Mouse (Mus musculus) gastrocnemius, adult 8-10 months (tissue): ENCODE measurements at regions not wholly inside any gene's neighbourhood (a gene's known extent, or its start where the extent isn't known, plus 50 kb on each side); places are given as distances from the start of the nearest gene placed in this dataset.

ENCODE experiments used
- DNase-seq, 2 experiments: peaks; one replicate each; pipeline ENCODE4 v3.0.0; 2022; ENCODE audit warnings: low spot score in 2 of 2

GRCm38 (mm10) chr1:169439621-169440020 is 91.6 kb downstream of the Nuf2 start:
- no peak for DNase-seq

GRCm38 (mm10) chr1:169438006-169438405 is 93.3 kb downstream of the Nuf2 start:
- no peak for DNase-seq

GRCm38 (mm10) chr1:169422408-169422807 is 108.9 kb downstream of the Nuf2 start:
- DNase-seq = no peak

GRCm38 (mm10) chr1:169421671-169422070 is 109.6 kb downstream of the Nuf2 start:
- no peak for DNase-seq

GRCm38 (mm10) chr1:169418665-169419045 is 112.6 kb downstream of the Nuf2 start:
- DNase-seq = no peak

GRCm38 (mm10) chr1:169417979-169418664 is 113.1 kb downstream of the Nuf2 start:
- DNase-seq = no peak

- no peak for DNase-seq
These were observed 114.6 kb downstream of the Nuf2 start for GRCm38 (mm10) chr1:169416701-169417100.

GRCm38 (mm10) chr1:169408120-169408519 is 123.1 kb downstream of the Nuf2 start:
- DNase-seq = no peak

- no peak for DNase-seq
These were observed 130.4 kb downstream of the Nuf2 start for GRCm38 (mm10) chr1:169400841-169401240.

- no peak for DNase-seq
These were observed 133.9 kb downstream of the Nuf2 start for GRCm38 (mm10) chr1:169397371-169397770.

- DNase-seq = no peak
These were observed 144.2 kb downstream of the Nuf2 start for GRCm38 (mm10) chr1:169387056-169387455.

- no peak for DNase-seq
These were observed 145.4 kb downstream of the Nuf2 start for GRCm38 (mm10) chr1:169385740-169386424.

GRCm38 (mm10) chr1:169374686-169375085 is 156.6 kb downstream of the Nuf2 start:
- DNase-seq = no peak

- no peak for DNase-seq
These were observed 162.5 kb downstream of the Nuf2 start for GRCm38 (mm10) chr1:169368758-169369157.

GRCm38 (mm10) chr1:169367772-169368501 is 163.3 kb downstream of the Nuf2 start:
- no peak for DNase-seq

GRCm38 (mm10) chr1:169367316-169367715 is 163.9 kb downstream of the Nuf2 start:
- no peak for DNase-seq

GRCm38 (mm10) chr1:169362564-169362963 is 168.7 kb downstream of the Nuf2 start:
- DNase-seq = no peak

- no peak for DNase-seq
These were observed 173.5 kb downstream of the Nuf2 start for GRCm38 (mm10) chr1:169357652-169358241.

GRCm38 (mm10) chr1:169354021-169354420 is 177.2 kb downstream of the Nuf2 start:
- DNase-seq = no peak

- no peak for DNase-seq
These were observed 183.6 kb downstream of the Nuf2 start for GRCm38 (mm10) chr1:169347692-169348091.

GRCm38 (mm10) chr1:169346876-169347275 is 184.4 kb downstream of the Nuf2 start:
- no peak for DNase-seq

- DNase-seq = no peak
These were observed 190.1 kb downstream of the Nuf2 start for GRCm38 (mm10) chr1:169341131-169341530.
